Mouse (Mus musculus): ENCODE measurements at regions not wholly inside any gene's neighbourhood (a gene's known extent, or its start where the extent isn't known, plus 50 kb on each side); places are given as distances from the start of the nearest gene placed in this dataset.

DNA sequence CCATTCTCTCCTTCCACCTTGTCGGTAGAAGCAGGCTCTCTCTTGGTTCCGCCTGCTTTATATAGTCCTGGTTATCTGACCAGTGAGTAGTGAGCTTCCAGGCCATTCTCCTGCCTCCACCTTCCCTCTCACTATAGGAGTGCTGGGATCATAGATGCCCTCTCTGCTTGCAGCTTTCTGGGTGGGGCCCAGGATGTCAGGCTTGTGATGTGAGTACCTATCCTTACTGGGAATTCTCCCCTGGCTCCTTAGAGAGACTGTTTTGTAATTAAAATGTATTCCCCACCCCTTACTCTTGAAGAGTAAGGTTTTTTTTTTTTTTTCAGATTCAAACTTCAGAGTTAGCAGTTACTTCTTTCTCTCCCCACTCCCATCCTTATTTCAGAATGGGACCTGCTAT is 291.1 kb upstream of the Rtl1 start:
- Histone ChIP-seq H3K36me3 (ENCODE audit: control insufficient read depth, insufficient read depth, low read length) (no peaks in the 10 kb centered on the region), H3K27ac (ENCODE audit: low read depth, low read length) (no peak overlapping the region), H3K9me3 (ENCODE audit: control insufficient read depth, low read length) (no peaks in the 10 kb centered on the region), H3K4me2 (ENCODE audit: low read depth, low read length) (no peak overlapping the region), H3K27me3 (ENCODE audit: control insufficient read depth, insufficient read depth, low read length) (no peaks in the 10 kb centered on the region), H3K9ac (replicated peaks; ENCODE audit: low read depth, low read length) (no peak overlapping the region), H3K4me1 (ENCODE audit: control insufficient read depth, insufficient read depth, low read length) (no peaks in the 10 kb centered on the region), H3K4me3 (ENCODE audit: low read depth, low read length) (no peak overlapping the region)
- no peak for ATAC-seq (ENCODE audit: low read depth)
- WGBS: 92% methylated on average over 2 of the region's 2 CpGs

DNA sequence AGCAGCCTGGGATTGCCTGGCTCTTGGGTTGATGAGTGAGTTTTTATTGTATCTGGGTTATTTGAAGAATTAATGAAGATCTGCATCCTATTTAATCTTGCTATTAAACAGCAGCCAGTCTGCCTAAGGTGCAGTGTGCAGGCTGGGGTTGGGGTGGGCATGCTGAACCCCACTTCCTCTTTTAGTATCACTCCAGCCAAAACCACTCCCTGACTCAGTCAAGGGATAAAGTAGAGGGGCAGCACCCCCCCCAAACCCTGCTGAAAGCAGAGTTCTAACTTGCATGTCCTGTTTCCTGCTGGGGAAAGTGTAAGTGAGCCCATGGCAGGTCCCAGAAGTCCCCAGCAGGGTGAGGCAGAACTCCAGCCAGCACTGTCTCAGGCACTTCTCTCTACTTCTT is 292.7 kb upstream of the Rtl1 start:
- ATAC-seq (ENCODE audit: low read depth): no peak
- Histone ChIP-seq H3K4me2 (ENCODE audit: low read depth, low read length) (no peak overlapping the region), H3K9ac (replicated peaks; ENCODE audit: low read depth, low read length) (no peak overlapping the region), H3K27ac (ENCODE audit: low read depth, low read length) (no peak overlapping the region), H3K36me3 (ENCODE audit: control insufficient read depth, insufficient read depth, low read length) (no peaks in the 10 kb centered on the region), H3K4me3 (ENCODE audit: low read depth, low read length) (no peak overlapping the region), H3K9me3 (ENCODE audit: control insufficient read depth, low read length) (no peaks in the 10 kb centered on the region), H3K4me1 (ENCODE audit: control insufficient read depth, insufficient read depth, low read length) (no peaks in the 10 kb centered on the region), H3K27me3 (ENCODE audit: control insufficient read depth, insufficient read depth, low read length) (no peaks in the 10 kb centered on the region)

DNA sequence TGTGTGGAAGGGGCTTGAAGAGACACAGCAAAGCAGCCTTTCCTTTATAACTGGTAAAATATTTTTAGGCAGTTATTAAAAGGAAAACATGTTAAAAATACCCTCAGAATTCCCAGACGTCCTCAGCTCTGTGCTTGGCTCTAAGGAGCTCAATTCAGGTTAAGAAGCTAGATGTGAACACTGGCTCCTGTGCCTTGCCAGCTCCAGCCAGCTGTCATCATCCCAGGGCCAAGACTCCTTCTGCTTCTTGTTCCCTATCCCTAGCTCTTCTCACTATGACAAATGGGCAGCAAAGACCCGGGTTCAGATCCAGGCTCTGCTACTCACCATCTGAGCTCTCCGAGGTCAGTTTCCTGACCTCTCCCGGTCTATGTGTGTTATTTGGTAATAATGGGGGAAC is 293.5 kb upstream of the Rtl1 start:
- no peaks in the 10 kb centered on the region for H3K27me3 ChIP-seq (ENCODE audit: control insufficient read depth, insufficient read depth, low read length)
- no peak for ATAC-seq (ENCODE audit: low read depth)
- no peak overlapping the region for H3K4me2 ChIP-seq (ENCODE audit: low read depth, low read length)
- no peaks in the 10 kb centered on the region for H3K36me3 ChIP-seq (ENCODE audit: control insufficient read depth, insufficient read depth, low read length)
- H3K27ac ChIP-seq (ENCODE audit: low read depth, low read length): no peak overlapping the region
- H3K9ac ChIP-seq (replicated peaks; ENCODE audit: low read depth, low read length): no peak overlapping the region
- H3K4me3 ChIP-seq (ENCODE audit: low read depth, low read length): no peak overlapping the region
- H3K4me1 ChIP-seq (ENCODE audit: control insufficient read depth, insufficient read depth, low read length): no peaks in the 10 kb centered on the region
- H3K9me3 ChIP-seq (ENCODE audit: control insufficient read depth, low read length): no peaks in the 10 kb centered on the region
- WGBS: 81% methylated on average over 4 of the region's 4 CpGs

DNA sequence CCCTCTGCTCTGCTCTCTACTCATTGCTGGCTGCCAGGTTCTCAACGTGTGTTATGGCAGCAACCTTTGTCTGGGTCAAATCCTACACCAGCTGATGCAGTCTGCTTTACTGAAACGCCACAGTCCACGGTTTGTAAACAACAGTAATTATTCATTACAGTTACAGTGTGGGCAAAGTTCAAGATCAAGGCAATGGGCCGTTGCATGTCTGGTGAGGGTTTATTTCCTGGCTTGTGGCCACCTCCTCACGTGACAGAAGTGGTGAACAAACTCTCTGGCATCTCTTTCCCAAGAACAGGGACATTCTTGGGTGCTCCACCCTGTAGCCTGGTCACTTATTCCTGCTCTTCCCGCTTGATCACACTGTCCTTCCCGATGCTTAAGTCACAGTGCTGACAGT is 295.3 kb upstream of the Rtl1 start:
- 79% methylated on average over 7 of the region's 7 CpGs for WGBS

DNA sequence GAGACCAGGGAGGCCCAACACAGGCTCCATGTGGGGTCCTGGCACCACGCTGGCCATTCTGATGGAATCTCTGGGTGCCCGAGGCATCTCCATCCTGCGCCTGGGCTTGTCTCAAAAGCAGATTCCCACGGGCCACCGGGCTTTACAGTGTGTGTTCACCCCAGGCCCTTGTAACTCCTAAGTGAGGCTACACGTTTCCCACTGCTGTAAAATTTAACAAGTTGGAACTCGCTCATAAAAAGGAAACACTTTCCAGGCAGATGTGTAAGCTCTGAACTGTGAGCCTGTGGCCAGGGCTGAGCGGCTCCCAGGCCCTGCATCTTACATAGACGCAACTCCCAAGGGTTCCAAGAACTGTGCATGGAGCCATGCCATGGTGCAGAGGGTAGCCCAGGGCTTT is 296.3 kb upstream of the Rtl1 start:
- H3K4me2 ChIP-seq (ENCODE audit: low read depth, low read length): no peak overlapping the region
- H3K36me3 ChIP-seq (ENCODE audit: control insufficient read depth, insufficient read depth, low read length): no peaks in the 10 kb centered on the region
- no peak for ATAC-seq (ENCODE audit: low read depth)
- H3K4me3 ChIP-seq (ENCODE audit: low read depth, low read length): no peak overlapping the region
- H3K9me3 ChIP-seq (ENCODE audit: control insufficient read depth, low read length): no peaks in the 10 kb centered on the region
- H3K27ac ChIP-seq (ENCODE audit: low read depth, low read length): no peak overlapping the region
- H3K9ac ChIP-seq (replicated peaks; ENCODE audit: low read depth, low read length): no peak overlapping the region
- WGBS: 86% methylated on average over 9 of the region's 9 CpGs
- no peaks in the 10 kb centered on the region for H3K4me1 ChIP-seq (ENCODE audit: control insufficient read depth, insufficient read depth, low read length)
- no peaks in the 10 kb centered on the region for H3K27me3 ChIP-seq (ENCODE audit: control insufficient read depth, insufficient read depth, low read length)

More for the DNA sequence above, 295.3 kb upstream of the Rtl1 start:
- no peak for ATAC-seq (ENCODE audit: low read depth)
- Histone ChIP-seq H3K4me2 (ENCODE audit: low read depth, low read length) (no peak overlapping the region), H3K4me3 (ENCODE audit: low read depth, low read length) (no peak overlapping the region), H3K27me3 (ENCODE audit: control insufficient read depth, insufficient read depth, low read length) (no peaks in the 10 kb centered on the region), H3K36me3 (ENCODE audit: control insufficient read depth, insufficient read depth, low read length) (no peaks in the 10 kb centered on the region), H3K4me1 (ENCODE audit: control insufficient read depth, insufficient read depth, low read length) (no peaks in the 10 kb centered on the region), H3K9me3 (ENCODE audit: control insufficient read depth, low read length) (no peaks in the 10 kb centered on the region), H3K9ac (replicated peaks; ENCODE audit: low read depth, low read length) (no peak overlapping the region), H3K27ac (ENCODE audit: low read depth, low read length) (no peak overlapping the region)

DNA sequence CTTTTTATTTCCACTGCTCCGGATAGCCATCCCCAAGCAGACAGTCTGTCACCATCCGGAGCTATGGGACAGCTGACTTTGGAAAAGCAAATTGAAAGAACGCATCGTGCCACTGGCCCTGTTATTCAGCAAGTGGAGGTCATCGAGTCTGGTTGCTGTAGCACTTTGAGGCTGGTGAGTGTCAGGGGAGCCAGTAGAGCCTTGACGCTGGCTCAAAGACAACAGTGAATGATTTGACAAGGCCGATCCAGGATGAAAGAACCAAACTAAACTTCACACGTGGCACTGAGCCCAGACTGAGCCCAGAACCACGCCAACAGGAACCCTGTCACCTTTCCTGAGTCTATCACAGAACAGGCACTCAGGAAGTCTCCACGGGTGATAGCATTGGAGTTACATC is 296.8 kb upstream of the Rtl1 start:
- Histone ChIP-seq H3K36me3 (ENCODE audit: control insufficient read depth, insufficient read depth, low read length) (no peaks in the 10 kb centered on the region), H3K4me3 (ENCODE audit: low read depth, low read length) (no peak overlapping the region), H3K27me3 (ENCODE audit: control insufficient read depth, insufficient read depth, low read length) (no peaks in the 10 kb centered on the region), H3K4me1 (ENCODE audit: control insufficient read depth, insufficient read depth, low read length) (no peaks in the 10 kb centered on the region), H3K9me3 (ENCODE audit: control insufficient read depth, low read length) (no peaks in the 10 kb centered on the region), H3K4me2 (ENCODE audit: low read depth, low read length) (no peak overlapping the region), H3K27ac (ENCODE audit: low read depth, low read length) (no peak overlapping the region), H3K9ac (replicated peaks; ENCODE audit: low read depth, low read length) (no peak overlapping the region)
- 90% methylated on average over 10 of the region's 10 CpGs for WGBS
- no peak for ATAC-seq (ENCODE audit: low read depth)

DNA sequence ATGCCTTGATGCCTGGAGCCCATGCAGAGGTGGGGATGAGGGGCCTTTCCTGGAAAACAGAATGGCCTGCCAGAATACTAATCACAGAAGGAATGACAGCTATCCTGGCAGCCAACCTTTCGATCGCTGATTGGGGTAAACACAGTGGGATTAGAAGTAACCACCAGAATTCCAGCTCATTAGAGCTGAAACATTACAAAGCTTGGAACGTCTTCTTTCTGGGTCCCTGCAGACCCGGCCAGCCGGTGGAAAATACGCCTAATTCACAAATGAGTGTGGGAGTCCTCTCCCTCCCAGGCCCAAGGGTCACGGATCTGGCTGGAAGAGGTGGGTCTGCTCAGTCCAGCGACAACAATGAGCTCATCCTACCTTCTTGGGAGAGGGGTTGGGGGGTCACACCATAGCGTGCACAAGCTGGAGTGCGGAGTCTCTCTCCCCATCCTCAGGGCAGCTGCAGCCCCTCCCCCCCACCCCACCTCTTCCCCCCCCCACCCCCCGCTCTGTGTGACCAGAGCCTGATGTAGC is 297.8 kb upstream of the Rtl1 start:
- 86% methylated on average over 11 of the region's 11 CpGs for WGBS
- H3K9me3 ChIP-seq (ENCODE audit: control insufficient read depth, low read length): no peaks in the 10 kb centered on the region
- H3K27me3 ChIP-seq (ENCODE audit: control insufficient read depth, insufficient read depth, low read length): no peaks in the 10 kb centered on the region
- no peak overlapping the region for H3K27ac ChIP-seq (ENCODE audit: low read depth, low read length)
- ATAC-seq (ENCODE audit: low read depth): no peak
- H3K4me3 ChIP-seq (ENCODE audit: low read depth, low read length): no peak overlapping the region
- no peak overlapping the region for H3K9ac ChIP-seq (replicated peaks; ENCODE audit: low read depth, low read length)
- H3K4me1 ChIP-seq (ENCODE audit: control insufficient read depth, insufficient read depth, low read length): no peaks in the 10 kb centered on the region
- no peak overlapping the region for H3K4me2 ChIP-seq (ENCODE audit: low read depth, low read length)
- no peaks in the 10 kb centered on the region for H3K36me3 ChIP-seq (ENCODE audit: control insufficient read depth, insufficient read depth, low read length)

DNA sequence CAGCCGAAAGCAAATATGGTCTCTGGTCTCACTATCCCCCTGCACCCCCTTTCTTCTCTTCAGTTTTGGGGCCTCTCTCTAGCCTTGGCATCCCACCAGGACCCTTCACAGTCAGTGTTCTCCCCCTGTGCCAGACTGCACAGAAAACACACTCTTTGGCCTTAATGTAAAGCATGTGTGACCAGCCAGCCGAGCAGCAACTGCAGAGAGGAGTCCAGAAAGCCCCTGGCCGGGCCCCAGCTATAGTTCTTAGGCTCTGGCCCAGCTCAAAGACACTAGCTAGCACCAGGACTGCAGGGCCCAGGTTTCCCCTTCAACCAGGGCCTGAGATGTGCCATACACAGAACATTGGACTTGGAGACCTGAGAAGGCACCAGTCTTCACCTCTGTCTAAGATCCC is 299.3 kb upstream of the Rtl1 start:
- Histone ChIP-seq H3K27ac (ENCODE audit: low read depth, low read length) (no peak overlapping the region), H3K4me1 (ENCODE audit: control insufficient read depth, insufficient read depth, low read length) (no peaks in the 10 kb centered on the region), H3K4me2 (ENCODE audit: low read depth, low read length) (no peak overlapping the region), H3K9ac (replicated peaks; ENCODE audit: low read depth, low read length) (no peak overlapping the region), H3K9me3 (ENCODE audit: control insufficient read depth, low read length) (no peaks in the 10 kb centered on the region), H3K4me3 (ENCODE audit: low read depth, low read length) (no peak overlapping the region), H3K27me3 (ENCODE audit: control insufficient read depth, insufficient read depth, low read length) (no peaks in the 10 kb centered on the region), H3K36me3 (ENCODE audit: control insufficient read depth, insufficient read depth, low read length) (no peaks in the 10 kb centered on the region)
- WGBS: 81% methylated on average over 3 of the region's 3 CpGs
- no peak for ATAC-seq (ENCODE audit: low read depth)

DNA sequence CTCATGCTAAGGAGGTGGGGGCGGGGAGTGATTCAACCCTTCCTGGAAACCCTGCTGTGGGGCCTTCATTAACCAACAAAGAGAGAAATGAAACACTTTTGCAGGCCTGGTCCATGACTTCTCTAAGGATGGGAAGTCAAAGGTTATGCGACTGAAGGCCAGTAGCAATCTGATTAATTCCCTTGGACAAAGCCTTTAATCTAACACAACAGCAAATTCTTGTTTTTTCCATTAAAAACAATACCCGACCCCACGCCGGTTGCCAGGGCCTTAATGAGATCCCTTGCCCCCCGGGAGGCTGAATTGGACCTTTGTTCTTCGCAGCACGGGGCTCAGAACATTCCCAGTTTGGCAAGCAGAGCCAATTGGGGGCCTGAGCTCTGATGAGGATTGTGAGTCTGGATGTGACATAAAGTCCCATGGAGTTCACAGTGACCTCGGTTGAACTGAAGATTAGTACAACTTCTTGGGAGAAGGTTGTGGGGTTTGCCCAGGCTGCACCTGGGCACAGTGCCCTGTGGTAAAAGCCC is 310.9 kb upstream of the Rtl1 start:
- Histone ChIP-seq H3K27ac (ENCODE audit: low read depth, low read length) (no peak overlapping the region), H3K9ac (replicated peaks; ENCODE audit: low read depth, low read length) (no peak overlapping the region), H3K4me3 (ENCODE audit: low read depth, low read length) (no peak overlapping the region), H3K4me1 (ENCODE audit: control insufficient read depth, insufficient read depth, low read length) (0 out of 2 replicates have a peak, but pooled peaks cover 5% of the 10 kb centered on the region), H3K4me2 (ENCODE audit: low read depth, low read length) (no peak overlapping the region), H3K36me3 (ENCODE audit: control insufficient read depth, insufficient read depth, low read length) (no peaks in the 10 kb centered on the region), H3K9me3 (ENCODE audit: control insufficient read depth, low read length) (no peaks in the 10 kb centered on the region), H3K27me3 (ENCODE audit: control insufficient read depth, insufficient read depth, low read length) (no peaks in the 10 kb centered on the region)
- 18% methylated on average over 9 of the region's 9 CpGs for WGBS
- no peak for ATAC-seq (ENCODE audit: low read depth)

Data from neural tube, embryonic 14.5 days (tissue).